Mouse (Mus musculus) adrenal gland, adult (tissue): Measurements from ENCODE around the gene Fastkd5.
A peak's percentile ranks its signal among the peaks of the same experiment; 100 is the strongest.
"Not testable (repeated sequence)": the region's sequence is repeated elsewhere in the genome, so short reads cannot be mapped to it uniquely, and the experiment has no call there.

ENCODE experiments used
- DNase-seq, 2 experiments: peaks; one replicate each; pipeline ENCODE4 v3.0.0; 2022 to 2023; ENCODE audit warnings: low spot score in 1 of 2; ENCODE audit not compliant: inconsistent age in 2 of 2

Fastkd5 gene

GRCm38 (mm10) chr2:130629839-130630203 lies at the start of gene Fastkd5, which contains the start of gene Ubox5:
TSS of gene Fastkd5 (minus strand) at chr2:130630027.
TSS of gene Ubox5 (minus strand) at chr2:130630038.
- DNase-seq, result peak; percentile 91 to 98

GRCm38 (mm10) chr2:130679154-130679553 lies 49.3 kb upstream of the Fastkd5 start:
- DNase-seq, result no peak

- peak; percentile 67 to 76 for DNase-seq
Observed at GRCm38 (mm10) chr2:130677211-130677610, 47.4 kb upstream of the Fastkd5 start.

- DNase-seq, result peak; percentile 90 to 95
Observed at GRCm38 (mm10) chr2:130667559-130667958, 37.7 kb upstream of the Fastkd5 start, which contains the start of gene Itpa. TSS of gene Itpa (plus strand) at chr2:130667610.

- DNase-seq, result peak; percentile 95 to 99
Observed at GRCm38 (mm10) chr2:130664102-130664701, 34.4 kb upstream of the Fastkd5 start, which contains the start of gene Ddrgk1. TSS of gene Ddrgk1 (minus strand) at chr2:130664659.

- no peak for DNase-seq
Observed at GRCm38 (mm10) chr2:130663342-130663741, 33.5 kb upstream of the Fastkd5 start.

GRCm38 (mm10) chr2:130658530-130658929 lies 28.7 kb upstream of the Fastkd5 start:
- no peak for DNase-seq

- no peak for DNase-seq
Observed at GRCm38 (mm10) chr2:130657541-130657940, 27.7 kb upstream of the Fastkd5 start.

GRCm38 (mm10) chr2:130656536-130656935 lies 26.7 kb upstream of the Fastkd5 start:
- no peak for DNase-seq

GRCm38 (mm10) chr2:130655660-130656339 lies 26.0 kb upstream of the Fastkd5 start:
- DNase-seq, result no peak

- DNase-seq, result no peak
Observed at GRCm38 (mm10) chr2:130653760-130654159, 23.9 kb upstream of the Fastkd5 start.

- no peak for DNase-seq
Observed at GRCm38 (mm10) chr2:130653303-130653702, 23.5 kb upstream of the Fastkd5 start.

- DNase-seq, result not testable (repeated sequence)
Observed at GRCm38 (mm10) chr2:130649028-130649427, 19.2 kb upstream of the Fastkd5 start.

GRCm38 (mm10) chr2:130645198-130645597 lies 15.4 kb upstream of the Fastkd5 start:
- no peak for DNase-seq

GRCm38 (mm10) chr2:130642684-130643369 lies 13.0 kb upstream of the Fastkd5 start, which contains the start of gene Lzts3:
TSS of gene Lzts3 (minus strand) at chr2:130642803.
- peak; percentile 96 to 98 for DNase-seq

- DNase-seq, result no peak
Observed at GRCm38 (mm10) chr2:130642197-130642660, 12.4 kb upstream of the Fastkd5 start.

- no peak for DNase-seq
Observed at GRCm38 (mm10) chr2:130641351-130642025, 11.7 kb upstream of the Fastkd5 start.

- DNase-seq, result no peak
Observed at GRCm38 (mm10) chr2:130639276-130639675, 9.4 kb upstream of the Fastkd5 start.

GRCm38 (mm10) chr2:130638101-130638611 lies 8.3 kb upstream of the Fastkd5 start:
- peak; percentile 61 to 79 for DNase-seq

GRCm38 (mm10) chr2:130635847-130636246 lies 6.0 kb upstream of the Fastkd5 start:
- DNase-seq, result no peak
